Mouse (Mus musculus) ES-Bruce4 (cell line): ENCODE data around the gene Tas2r137. TPM values are rescaled to one million over a fixed set of nuclear protein-coding genes. Genes with fewer than 3 reads are reported as not detected.

ENCODE experiments used
- H3K27ac ChIP-seq: 2 replicates; pipeline ENCODE4 v1.5.1; 2012; ENCODE audit warnings: low read length, inconsistent platforms; ENCODE audit not compliant: insufficient read depth
- H3K27me3 ChIP-seq: 2 replicates; pipeline ENCODE4 v1.6.1; 2012; ENCODE audit warnings: mild to moderate bottlenecking, low read length, inconsistent platforms; ENCODE audit not compliant: control insufficient read depth, poor library complexity, insufficient read depth, severe bottlenecking
- H3K36me3 ChIP-seq: 2 replicates; pipeline ENCODE4 v1.6.1; 2012; ENCODE audit warnings: inconsistent platforms, mild to moderate bottlenecking, low read length, moderate library complexity; ENCODE audit not compliant: control insufficient read depth, poor library complexity, insufficient read depth, severe bottlenecking
- H3K4me1 ChIP-seq: one replicate; pipeline ENCODE4 v1.8.1; 2011; ENCODE audit warnings: low read length; ENCODE audit not compliant: control insufficient read depth, insufficient read depth
- H3K4me3 ChIP-seq: 2 replicates; pipeline ENCODE4 v1.5.1; 2011; ENCODE audit warnings: low read depth, mild to moderate bottlenecking, low read length
- H3K9ac ChIP-seq: 2 replicates; pipeline ENCODE4 v1.6.1; 2012; ENCODE audit warnings: low read depth, mild to moderate bottlenecking, inconsistent platforms; ENCODE audit not compliant: poor library complexity, severe bottlenecking
- H3K9me3 ChIP-seq: replicated peaks from 2 replicates; pipeline ENCODE4 v1.6.1; 2012; ENCODE audit warnings: mild to moderate bottlenecking, low read length, inconsistent platforms; ENCODE audit not compliant: control insufficient read depth, poor library complexity, insufficient read depth, severe bottlenecking
- CTCF ChIP-seq: IDR thresholded peaks from one replicate; pipeline ENCODE4 v1.8.1; 2011; ENCODE audit warnings: low read depth, low read length
- EP300 ChIP-seq: IDR thresholded peaks from 2 replicates; pipeline ENCODE4 v1.6.1; 2011; ENCODE audit warnings: low read depth, low read length; ENCODE audit not compliant: insufficient read depth
- POLR2A ChIP-seq: IDR thresholded peaks from one replicate; pipeline ENCODE4 v1.8.1; 2011; ENCODE audit warnings: low read length; ENCODE audit not compliant: insufficient read depth
- polyA plus RNA-seq: library from polyadenylated mRNA; stranded (reverse); fragments of >200 nt; gene quantifications from 2 replicates; pipeline ENCODE4 v1.2.4, GENCODE M21; 2011; ENCODE audit warnings: low read depth; ENCODE audit not compliant: missing spikeins, insufficient read depth, insufficient read length

Gene Tas2r137
- polyA plus RNA-seq, 1 experiment = 0.94 TPM

DNA sequence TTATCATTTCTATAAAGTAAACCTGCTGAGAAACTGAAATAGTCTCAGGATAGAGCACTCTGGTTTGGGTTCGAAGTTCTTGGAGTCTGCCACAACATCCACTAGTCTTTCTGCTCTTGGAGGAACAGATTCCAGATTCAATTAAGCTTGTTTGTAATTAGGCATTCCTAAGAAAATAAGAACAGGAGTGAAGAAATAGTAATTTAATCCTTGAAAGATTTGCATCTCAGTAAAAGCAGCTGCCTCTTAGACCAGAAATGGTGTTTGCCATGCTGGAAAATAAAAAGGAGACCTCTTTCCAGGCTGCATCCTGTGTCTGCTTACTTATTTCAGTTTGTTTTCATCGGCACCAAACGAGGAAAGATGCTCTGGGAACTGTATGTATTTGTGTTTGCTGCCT is 2.2 kb downstream of the Tas2r137 start, which contains the start of gene Tas2r108:
Gene Tas2r108 (plus strand): TSS at position 301 of the 400 bp plus-strand sequence.
- Histone ChIP-seq H3K36me3 (no peaks in the 10 kb centered on the region), H3K27me3 (no peaks in the 10 kb centered on the region), H3K27ac (no peak within 1 kb of the TSS)

DNA sequence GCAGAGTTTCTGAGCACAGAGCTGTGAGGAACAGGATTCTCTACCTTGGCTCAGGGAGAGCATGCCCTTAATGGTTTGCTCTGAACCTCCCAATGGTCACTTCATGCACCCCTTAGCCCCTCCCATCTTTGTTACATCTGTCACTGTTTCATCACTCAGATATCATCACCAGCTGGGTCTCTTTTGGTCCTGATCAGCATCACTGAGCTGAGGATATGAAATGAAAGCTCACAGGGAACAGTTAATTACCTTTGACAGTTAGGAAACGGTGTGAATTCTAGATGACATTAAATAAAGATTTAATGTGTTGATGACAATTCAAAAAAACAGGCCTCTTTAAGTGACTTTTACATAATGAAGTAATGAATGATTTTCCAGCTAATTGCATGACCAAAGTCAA is 28.4 kb downstream of the Tas2r137 start, which contains the start of gene Prss37:
Gene Prss37 (minus strand): TSS at position 101 of the 400 bp plus-strand sequence.
- Histone ChIP-seq H3K4me3 (no peak within 1 kb of the TSS), H3K9me3 (no peaks in the 10 kb centered on the region), H3K27ac (no peak within 1 kb of the TSS), H3K9ac (no peak within 1 kb of the TSS), H3K36me3 (no peaks in the 10 kb centered on the region), H3K27me3 (no peaks in the 10 kb centered on the region; the same call in 1 of the 2 replicates), H3K4me1 (no peaks in the 10 kb centered on the region)
- TF ChIP-seq POLR2A (no peak), EP300 (no peak), CTCF (no peak)

More for the DNA sequence above, 2.2 kb downstream of the Tas2r137 start, which contains the start of gene Tas2r108:
- H3K9me3 ChIP-seq = no peaks in the 10 kb centered on the region
- H3K9ac ChIP-seq = no peak within 1 kb of the TSS
- no peaks in the 10 kb centered on the region for H3K4me1 ChIP-seq
- H3K4me3 ChIP-seq = no peak within 1 kb of the TSS
- TF ChIP-seq CTCF (no peak), EP300 (no peak), POLR2A (no peak)

Other genes starting within 250 kb of the Tas2r137 start
- 34.7 and 37.4 TPM in 2 replicates for gene Agk, start 166.1 kb upstream of the Tas2r137 start, polyA plus RNA-seq
- gene E330009J07Rik, start 55.1 kb upstream of the Tas2r137 start, polyA plus RNA-seq = 5.8 and 6.4 TPM in 2 replicates
- gene Wee2, start 52.1 kb upstream of the Tas2r137 start, polyA plus RNA-seq = not detected in 2 replicates
- gene Ssbp1, start 19.9 kb upstream of the Tas2r137 start, polyA plus RNA-seq = 130 and 143 TPM in 2 replicates
- gene Tas2r108, start 2.3 kb downstream of the Tas2r137 start, polyA plus RNA-seq = 0.60 and 0.67 TPM in 2 replicates
- gene Prss37, start 28.3 kb downstream of the Tas2r137 start, polyA plus RNA-seq = not detected in 2 replicates
- gene Olfr461, start 63.8 kb downstream of the Tas2r137 start, polyA plus RNA-seq = not detected in 2 replicates
- gene Olfr460, start 78.3 kb downstream of the Tas2r137 start, polyA plus RNA-seq = 0.20 TPM in 1 of 2 replicates, not detected in the other
- gene Clec5a, start 94.6 kb downstream of the Tas2r137 start, polyA plus RNA-seq = not detected in 2 replicates
- gene Tas2r138, start 122.1 kb downstream of the Tas2r137 start, polyA plus RNA-seq = not detected in 2 replicates
- gene Mgam, start 137.6 kb downstream of the Tas2r137 start, polyA plus RNA-seq = 0.09 TPM in 1 of 2 replicates, not detected in the other